Mouse (Mus musculus) cortical plate, adult 2 months (tissue): ENCODE measurements at regions not wholly inside any gene's neighbourhood (a gene's known extent, or its start where the extent isn't known, plus 50 kb on each side); places are given as distances from the start of the nearest gene placed in this dataset.
"Not testable (repeated sequence)": the region's sequence is repeated elsewhere in the genome, so short reads cannot be mapped to it uniquely, and the experiment has no call there.

ENCODE experiments used
- CTCF ChIP-seq: fragments of 200-500 bp; IDR thresholded peaks from 2 replicates; pipeline ENCODE4 v1.5.1; 2011; ENCODE audit warnings: mild to moderate bottlenecking, control low read depth, low read length; ENCODE audit not compliant: insufficient read depth; ENCODE audit errors: extremely low read depth
- POLR2A ChIP-seq: fragments of 200-500 bp; IDR thresholded peaks from 2 replicates; pipeline ENCODE4 v1.6.1; 2011; ENCODE audit warnings: mild to moderate bottlenecking, low read length, control low read depth; ENCODE audit not compliant: insufficient read depth; ENCODE audit errors: extremely low read depth

DNA sequence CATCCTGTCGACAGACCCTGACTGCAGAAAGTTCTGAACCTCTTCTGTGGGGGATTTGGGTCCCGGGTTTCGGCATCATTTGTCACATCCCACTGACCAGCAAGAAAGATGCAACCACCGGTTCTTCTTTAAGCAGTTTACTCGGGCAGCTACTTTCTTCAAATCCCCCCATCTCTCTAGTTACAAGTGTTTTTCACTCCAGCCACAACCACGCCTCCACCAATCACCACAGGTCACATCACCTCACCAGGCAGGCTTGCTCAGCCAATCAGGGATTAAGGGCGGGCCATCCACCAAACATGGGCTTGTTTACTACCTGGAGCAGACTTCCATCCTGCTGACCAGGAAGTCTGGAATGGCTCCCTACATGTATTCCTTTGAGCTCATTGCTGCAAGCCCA is 119.6 kb downstream of the Tnfsf18 start:
- TF ChIP-seq POLR2A, CTCF: not testable (repeated sequence)
